ENCODE assay signal across 12 mouse cellular contexts in the genomic region with DNA sequence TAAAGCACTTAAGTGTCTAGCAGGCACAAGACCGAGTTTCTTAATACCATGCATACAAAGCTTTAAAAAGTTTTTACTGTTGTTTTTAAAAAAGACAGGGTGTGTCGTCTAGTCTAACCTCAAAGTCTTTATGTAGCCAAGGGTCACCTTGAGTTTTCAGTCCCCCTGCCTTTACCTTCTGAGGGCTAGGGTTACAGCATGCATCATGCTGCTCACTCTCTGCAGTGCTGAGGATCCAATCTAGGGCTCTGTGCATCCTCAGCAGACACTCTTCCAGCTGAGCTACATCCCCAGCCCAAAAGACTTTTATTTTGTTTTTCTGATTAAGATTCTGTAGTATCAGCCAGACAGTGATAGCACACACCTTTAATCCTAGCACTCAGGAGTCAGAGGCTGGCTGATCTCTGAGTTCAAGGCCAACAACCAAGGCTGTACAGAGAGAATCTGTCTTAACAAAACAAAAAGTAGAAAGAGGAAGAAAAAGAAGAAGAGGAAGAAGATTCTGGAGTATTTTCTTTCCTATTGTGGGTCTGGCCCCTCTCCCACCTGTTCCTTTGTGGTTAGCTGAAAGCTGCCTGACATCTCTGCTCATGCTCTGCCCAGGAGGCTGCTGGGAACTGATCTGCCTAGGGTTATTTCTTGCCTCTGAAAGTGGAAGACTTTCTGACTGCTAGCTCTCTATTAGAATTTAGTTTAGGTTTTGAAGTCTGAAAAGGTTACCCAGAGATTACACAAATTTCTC. TPM values are rescaled to one million over a fixed set of nuclear protein-coding genes. Genes with fewer than 3 reads are reported as not detected.
DNase-seq lines count a peak whose midpoint lies in the region; ATAC-seq and TF ChIP-seq lines count a peak whose summit lies in the region.
"Had no signal": no experiment of that assay in that cellular context is flagged by ENCODE, and none has a peak within 500 bp of the region (broad histone marks: within the 10 kb centered on the region; RNA-seq: fewer than 3 reads in every experiment).

No protein-coding gene starts in this region.

- H3K4me1 ChIP-seq in heart, embryonic 14.5 days (ENCODE audit: control insufficient read depth in 2 of 2, insufficient read depth in 2 of 2, low read length in 2 of 2), result peaks cover 16 to 42% of the 10 kb centered on the region in 2 experiments
- no peaks in the 10 kb centered on the region; the same call in 1 of the 2 replicates for H3K4me1 ChIP-seq in stomach, embryonic 15.5 days
- 0 out of 2 replicates have a peak, but pooled peaks cover 2% of the 10 kb centered on the region for H3K4me1 ChIP-seq in stomach, postnatal 0 days (replicated peaks; ENCODE audit: control insufficient read depth, insufficient read depth)
- H3K4me1 ChIP-seq in liver, postnatal 0 days (ENCODE audit: insufficient read depth), result peaks cover 3% of the 10 kb centered on the region; the same call in 1 of the 2 replicates

- no peak overlapping the region for H3K4me2 ChIP-seq in heart, embryonic 14.5 days (ENCODE audit: low read length)
- no peak overlapping the region for H3K4me2 ChIP-seq in stomach, embryonic 15.5 days
- no peak overlapping the region for H3K4me2 ChIP-seq in stomach, postnatal 0 days (replicated peaks; ENCODE audit: low read depth)
- H3K4me2 ChIP-seq in liver, postnatal 0 days (ENCODE audit: low read depth, low read length), result no peak overlapping the region

- no peak for TF ChIP-seq EP300 in stomach, postnatal 0 days (optimal IDR thresholded peaks at IDR 0.05)
- no peak for TF ChIP-seq EP300 in liver, postnatal 0 days (IDR thresholded peaks at IDR 0.05; ENCODE audit: low read depth)

- DNase-seq in heart, postnatal 36 days, result no peak
- DNase-seq in stomach, postnatal 0 days (ENCODE audit: low spot score), result no peak
- no peak for DNase-seq in liver, postnatal 0 days
- no peak for DNase-seq in cerebellum, postnatal 4 days (ENCODE audit: low spot score in 2 of 2)
- no peak for DNase-seq in cerebellum, adult 8-10 months
- DNase-seq in urinary bladder, adult 2 months (ENCODE audit: low spot score), result no peak
- DNase-seq: cerebellum, adult 9-11 months; layer of hippocampus, postnatal 36 days; lung, postnatal 10 days had no signal

- 36% methylated on average over 2 of the region's 2 CpGs for WGBS in heart, embryonic 14.5 days
- WGBS in stomach, embryonic 15.5 days, result 79% methylated on average over 2 of the region's 2 CpGs
- 72% methylated on average over 2 of the region's 2 CpGs for WGBS in stomach, postnatal 0 days
- WGBS in liver, postnatal 0 days (ENCODE audit: insufficient replicate concordance), result 67% methylated on average over 2 of the region's 2 CpGs

- no peak overlapping the region for H3K4me3 ChIP-seq in heart, embryonic 14.5 days (ENCODE audit: control insufficient read depth in 1 of 2, insufficient read depth in 1 of 2, low read depth in 1 of 2, low read length in 2 of 2)
- H3K4me3 ChIP-seq in stomach, embryonic 15.5 days (replicated peaks), result no peak overlapping the region
- H3K4me3 ChIP-seq in stomach, postnatal 0 days (ENCODE audit: low read depth, low read length), result no peak overlapping the region
- H3K4me3 ChIP-seq in liver, postnatal 0 days (ENCODE audit: low read depth, low read length), result no peak overlapping the region
- H3K4me3 ChIP-seq: erythroblast, embryonic 14.5 days had no signal

- H3K9me3 ChIP-seq in heart, embryonic 14.5 days (ENCODE audit: control insufficient read depth, low read length), result no peaks in the 10 kb centered on the region
- H3K9me3 ChIP-seq in stomach, embryonic 15.5 days, result no peaks in the 10 kb centered on the region
- no peaks in the 10 kb centered on the region for H3K9me3 ChIP-seq in stomach, postnatal 0 days (ENCODE audit: control insufficient read depth, low read length)
- H3K9me3 ChIP-seq in liver, postnatal 0 days (ENCODE audit: low read length), result no peaks in the 10 kb centered on the region

- 0 out of 2 replicates have a peak overlapping the region, but pooled peaks have one; percentile 5 for H3K9ac ChIP-seq in heart, embryonic 14.5 days (ENCODE audit: low read length)
- H3K9ac ChIP-seq in stomach, embryonic 15.5 days, result no peak overlapping the region
- no peak overlapping the region for H3K9ac ChIP-seq in stomach, postnatal 0 days (ENCODE audit: low read length)
- H3K9ac ChIP-seq in liver, postnatal 0 days (replicated peaks), result no peak overlapping the region

- no peaks in the 10 kb centered on the region for H3K27me3 ChIP-seq in heart, embryonic 14.5 days (ENCODE audit: control insufficient read depth, insufficient read depth, low read length)
- H3K27me3 ChIP-seq in stomach, embryonic 15.5 days (replicated peaks), result no peaks in the 10 kb centered on the region
- H3K27me3 ChIP-seq in stomach, postnatal 0 days (ENCODE audit: control insufficient read depth, insufficient read depth, low read length), result no peaks in the 10 kb centered on the region
- no peaks in the 10 kb centered on the region for H3K27me3 ChIP-seq in liver, postnatal 0 days (ENCODE audit: insufficient read depth, low read length)

- intact Hi-C loops in heart, postnatal 36 days (cut with DNase I), result no loop called here

- peaks cover 73% of the 10 kb centered on the region for H3K36me3 ChIP-seq in heart, embryonic 14.5 days (ENCODE audit: control insufficient read depth, insufficient read depth, low read length)
- peaks cover 48% of the 10 kb centered on the region for H3K36me3 ChIP-seq in stomach, embryonic 15.5 days
- H3K36me3 ChIP-seq in stomach, postnatal 0 days (ENCODE audit: control insufficient read depth, insufficient read depth, low read length), result peaks cover 27% of the 10 kb centered on the region
- H3K36me3 ChIP-seq in liver, postnatal 0 days (replicated peaks; ENCODE audit: insufficient read depth, low read length), result peaks cover 41% of the 10 kb centered on the region

- ATAC-seq in heart, embryonic 14.5 days (ENCODE audit: insufficient number of reproducible peaks, insufficient read depth, low FRiP score, low read depth), result no peak
- no peak for ATAC-seq in stomach, embryonic 15.5 days (ENCODE audit: insufficient read depth, low FRiP score, low read depth)
- no peak for ATAC-seq in stomach, postnatal 0 days (ENCODE audit: low FRiP score, low TSS enrichment)
- no peak for ATAC-seq in liver, postnatal 0 days

- no peak for TF ChIP-seq CTCF in stomach, postnatal 0 days (IDR thresholded peaks at IDR 0.05; ENCODE audit: low read depth)
- TF ChIP-seq CTCF in liver, postnatal 0 days (IDR thresholded peaks at IDR 0.05; ENCODE audit: low read depth), result no peak

- H3K27ac ChIP-seq in heart, embryonic 14.5 days (replicated peaks in 1 of 2; ENCODE audit: control insufficient read depth in 1 of 2, insufficient read depth in 1 of 2, low read depth in 2 of 2, low read length in 2 of 2), result peak overlapping the region; percentile 93 to 96
- H3K27ac ChIP-seq in stomach, embryonic 15.5 days, result peak overlapping the region; percentile 28; the same call in 1 of the 2 replicates
- H3K27ac ChIP-seq in stomach, postnatal 0 days (replicated peaks), result no peak overlapping the region
- H3K27ac ChIP-seq in liver, postnatal 0 days (ENCODE audit: low read depth), result peak overlapping the region; percentile 61

RNA-seq across cellular contexts. Expression of gene Inpp5k, which starts 8.0 kb away (rescaled TPM):
- polyA plus RNA-seq in heart, embryonic 14.5 days (2014; fragmentation: Nextera tagmentation; extraction: Ambion mirVana), result 29.4 and 30.7 TPM in 2 replicates
- 10 to 100 TPM; 32.7 to 33.5 TPM for total RNA-seq in heart, postnatal 36 days (2021)
- polyA plus RNA-seq in stomach, embryonic 15.5 days (2015; fragmentation: Nextera tagmentation; extraction: Ambion mirVana), result 18.9 and 20.2 TPM in 2 replicates
- 19.0 and 22.4 TPM in 2 replicates for polyA plus RNA-seq in stomach, postnatal 0 days (2015; fragmentation: Nextera tagmentation; extraction: Ambion mirVana)
- 16.7 TPM in 2 replicates for polyA plus RNA-seq in liver, postnatal 0 days (2015; fragmentation: Nextera tagmentation; extraction: Ambion mirVana)
- polyA plus RNA-seq in urinary bladder, adult 2 months (2012; rRNA removed), result 61.9 and 68.7 TPM in 2 replicates

RNA-seq across cellular contexts. Expression of gene Myo1c, which starts 27.5 kb away (rescaled TPM):
- 47.5 and 49.6 TPM in 2 replicates for polyA plus RNA-seq in heart, embryonic 14.5 days (2014; fragmentation: Nextera tagmentation; extraction: Ambion mirVana)
- 100 to 1,000 TPM; 110 to 122 TPM for total RNA-seq in heart, postnatal 36 days (2021)
- 55.5 and 56.4 TPM in 2 replicates for polyA plus RNA-seq in stomach, embryonic 15.5 days (2015; fragmentation: Nextera tagmentation; extraction: Ambion mirVana)
- 41.8 and 41.9 TPM in 2 replicates for polyA plus RNA-seq in stomach, postnatal 0 days (2015; fragmentation: Nextera tagmentation; extraction: Ambion mirVana)
- polyA plus RNA-seq in liver, postnatal 0 days (2015; fragmentation: Nextera tagmentation; extraction: Ambion mirVana), result 19.4 and 22.4 TPM in 2 replicates
- polyA plus RNA-seq in urinary bladder, adult 2 months (2012; rRNA removed), result 126 and 135 TPM in 2 replicates

RNA-seq across cellular contexts. Expression of gene Pitpna, which starts 34.9 kb away (rescaled TPM):
- 76.7 and 83.2 TPM in 2 replicates for polyA plus RNA-seq in heart, embryonic 14.5 days (2014; fragmentation: Nextera tagmentation; extraction: Ambion mirVana)
- total RNA-seq in heart, postnatal 36 days (2021), result 100 to 1,000 TPM; 103 to 112 TPM
- polyA plus RNA-seq in stomach, embryonic 15.5 days (2015; fragmentation: Nextera tagmentation; extraction: Ambion mirVana), result 82.4 and 83.4 TPM in 2 replicates
- polyA plus RNA-seq in stomach, postnatal 0 days (2015; fragmentation: Nextera tagmentation; extraction: Ambion mirVana), result 79.3 and 84.3 TPM in 2 replicates
- 30.1 and 36.7 TPM in 2 replicates for polyA plus RNA-seq in liver, postnatal 0 days (2015; fragmentation: Nextera tagmentation; extraction: Ambion mirVana)
- polyA plus RNA-seq in urinary bladder, adult 2 months (2012; rRNA removed), result 148 and 178 TPM in 2 replicates

RNA-seq across cellular contexts. Expression of gene Crk, which starts 56.3 kb away (rescaled TPM):
- 86.0 and 88.2 TPM in 2 replicates for polyA plus RNA-seq in heart, embryonic 14.5 days (2014; fragmentation: Nextera tagmentation; extraction: Ambion mirVana)
- total RNA-seq in heart, postnatal 36 days (2021), result 10 to 100 TPM; 78.4 to 84.2 TPM
- 108 and 116 TPM in 2 replicates for polyA plus RNA-seq in stomach, embryonic 15.5 days (2015; fragmentation: Nextera tagmentation; extraction: Ambion mirVana)
- polyA plus RNA-seq in stomach, postnatal 0 days (2015; fragmentation: Nextera tagmentation; extraction: Ambion mirVana), result 63.5 and 68.8 TPM in 2 replicates
- polyA plus RNA-seq in liver, postnatal 0 days (2015; fragmentation: Nextera tagmentation; extraction: Ambion mirVana), result 35.0 and 36.0 TPM in 2 replicates
- 84.0 and 86.6 TPM in 2 replicates for polyA plus RNA-seq in urinary bladder, adult 2 months (2012; rRNA removed)
